Mouse (Mus musculus): ENCODE measurements at regions not wholly inside any gene's neighbourhood (a gene's known extent, or its start where the extent isn't known, plus 50 kb on each side); places are given as distances from the start of the nearest gene placed in this dataset.
"Not testable (repeated sequence)": the region's sequence is repeated elsewhere in the genome, so short reads cannot be mapped to it uniquely, and the experiment has no call there.

DNA sequence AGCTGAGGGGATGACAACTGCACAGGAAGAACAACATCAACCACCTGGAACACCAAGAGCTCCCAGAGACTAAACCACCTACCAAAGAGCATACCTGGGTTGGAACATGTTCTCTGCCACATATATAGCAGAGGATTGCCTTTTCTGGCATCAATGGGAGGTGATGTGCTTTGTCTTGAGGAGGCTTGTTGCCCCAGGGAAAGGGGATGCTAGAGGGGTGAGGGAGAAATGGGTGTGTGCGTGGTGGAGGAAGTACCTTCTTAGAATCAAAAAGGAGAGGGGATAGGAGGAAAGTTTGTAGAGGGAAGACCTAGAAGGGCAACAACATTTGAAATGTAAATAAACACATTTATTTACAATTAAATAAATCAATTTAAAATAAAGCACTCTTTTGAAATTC lies 358.5 kb upstream of the Pfkp start:
- Histone ChIP-seq H3K4me1 (ENCODE audit: insufficient read depth, low read depth, low read length) (no peaks in the 10 kb centered on the region), H3K4me3 (ENCODE audit: low read depth, low read length) (no peak overlapping the region), H3K27ac (ENCODE audit: low read length) (no peak overlapping the region), H3K36me3 (ENCODE audit: insufficient read depth, low read length) (no peaks in the 10 kb centered on the region), H3K9ac (replicated peaks; ENCODE audit: low read depth) (no peak overlapping the region), H3K27me3 (replicated peaks; ENCODE audit: insufficient read depth, low read length) (no peaks in the 10 kb centered on the region), H3K9me3 (ENCODE audit: low read length) (no peaks in the 10 kb centered on the region), H3K4me2 (replicated peaks; ENCODE audit: low read depth, low read length) (no peak overlapping the region)
- DNase-seq (ENCODE audit: low spot score) (no peak), ATAC-seq (no peak)
- WGBS, result 79% methylated on average over 1 of the region's 1 CpGs
- no peak for TF ChIP-seq EP300 (IDR thresholded peaks at IDR 0.05)
- TF ChIP-seq CTCF (IDR thresholded peaks at IDR 0.05), result no peak

DNA sequence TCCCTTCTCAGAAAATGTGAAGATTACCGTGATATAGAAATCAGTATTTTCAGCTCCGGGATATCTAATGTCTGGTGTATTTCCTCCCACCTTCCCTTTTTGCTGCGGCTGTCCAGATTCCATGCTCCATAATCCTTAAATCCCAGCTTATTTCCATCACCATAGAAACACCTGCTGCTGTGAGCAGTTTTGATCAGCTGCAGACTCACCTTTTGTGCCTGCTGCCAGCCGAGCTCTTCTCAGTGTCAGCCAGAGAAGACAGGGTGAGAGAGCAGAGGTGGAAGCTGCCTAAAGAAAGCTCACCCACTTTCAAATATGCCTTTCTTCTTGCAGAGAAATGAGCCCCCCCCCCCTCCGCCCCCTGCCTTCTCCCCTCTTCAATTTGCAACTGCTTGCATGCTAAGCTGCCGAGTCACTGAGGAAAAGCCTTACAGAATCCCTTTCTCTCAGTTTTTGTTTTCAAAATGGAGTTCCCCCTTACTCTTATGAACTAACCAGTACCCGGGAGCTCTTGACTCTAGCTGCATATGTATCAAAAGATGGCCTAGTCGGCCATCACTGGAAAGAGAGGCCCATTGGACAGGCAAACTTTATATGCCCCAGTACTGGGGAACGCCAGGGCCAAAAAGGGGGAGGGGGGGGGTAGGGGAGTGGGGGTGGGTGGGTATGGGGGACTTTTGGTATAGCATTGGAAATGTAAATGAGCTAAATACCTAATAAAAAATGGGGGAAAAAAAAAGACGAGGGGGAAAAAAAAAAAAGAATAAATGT lies 350.1 kb upstream of the Pfkp start:
- H3K9ac ChIP-seq (replicated peaks; ENCODE audit: low read depth); H3K9me3 ChIP-seq (ENCODE audit: low read length): not testable (repeated sequence)
- WGBS, result 54% methylated on average over 9 of the region's 10 CpGs

DNA sequence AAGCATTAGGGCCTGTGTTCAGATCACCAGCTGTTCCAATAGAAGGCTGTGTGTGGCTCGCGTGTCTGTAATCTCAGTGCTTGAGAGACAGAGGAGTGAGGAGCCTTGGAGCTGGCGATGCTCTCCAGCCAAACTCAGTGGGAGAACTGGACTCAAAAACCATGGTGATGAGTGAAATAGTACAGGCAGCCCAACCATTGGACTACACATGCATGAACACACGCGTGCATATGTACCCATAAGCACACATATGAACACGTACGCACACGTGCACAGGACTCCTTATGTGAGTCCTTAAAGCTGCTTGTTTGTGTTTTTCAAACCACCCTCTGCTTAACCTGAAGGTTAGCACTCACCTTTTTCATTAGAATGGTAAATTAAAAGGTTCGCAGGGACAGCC lies 349.5 kb upstream of the Pfkp start:
- H3K4me3 ChIP-seq (ENCODE audit: low read depth, low read length), result no peak overlapping the region
- WGBS, result 86% methylated on average over 9 of the region's 9 CpGs
- H3K27ac ChIP-seq (ENCODE audit: low read length), result no peak overlapping the region
- H3K9ac ChIP-seq (replicated peaks; ENCODE audit: low read depth), result no peak overlapping the region
- no peak for ATAC-seq
- H3K36me3 ChIP-seq (ENCODE audit: insufficient read depth, low read length), result no peaks in the 10 kb centered on the region
- H3K4me1 ChIP-seq (ENCODE audit: insufficient read depth, low read depth, low read length), result no peaks in the 10 kb centered on the region
- no peak for DNase-seq (ENCODE audit: low spot score)
- H3K4me2 ChIP-seq (replicated peaks; ENCODE audit: low read depth, low read length), result no peak overlapping the region
- TF ChIP-seq CTCF (IDR thresholded peaks at IDR 0.05) (no peak), EP300 (IDR thresholded peaks at IDR 0.05) (no peak)
- H3K27me3 ChIP-seq (replicated peaks; ENCODE audit: insufficient read depth, low read length), result no peaks in the 10 kb centered on the region
- H3K9me3 ChIP-seq (ENCODE audit: low read length), result no peaks in the 10 kb centered on the region

More for the DNA sequence above, 350.1 kb upstream of the Pfkp start:
- H3K27ac ChIP-seq (ENCODE audit: low read length); H3K4me1 ChIP-seq (ENCODE audit: insufficient read depth, low read depth, low read length); H3K4me3 ChIP-seq (ENCODE audit: low read depth, low read length); DNase-seq (ENCODE audit: low spot score); H3K4me2 ChIP-seq (replicated peaks; ENCODE audit: low read depth, low read length); H3K36me3 ChIP-seq (ENCODE audit: insufficient read depth, low read length); ATAC-seq; H3K27me3 ChIP-seq (replicated peaks; ENCODE audit: insufficient read depth, low read length): not testable (repeated sequence)

DNA sequence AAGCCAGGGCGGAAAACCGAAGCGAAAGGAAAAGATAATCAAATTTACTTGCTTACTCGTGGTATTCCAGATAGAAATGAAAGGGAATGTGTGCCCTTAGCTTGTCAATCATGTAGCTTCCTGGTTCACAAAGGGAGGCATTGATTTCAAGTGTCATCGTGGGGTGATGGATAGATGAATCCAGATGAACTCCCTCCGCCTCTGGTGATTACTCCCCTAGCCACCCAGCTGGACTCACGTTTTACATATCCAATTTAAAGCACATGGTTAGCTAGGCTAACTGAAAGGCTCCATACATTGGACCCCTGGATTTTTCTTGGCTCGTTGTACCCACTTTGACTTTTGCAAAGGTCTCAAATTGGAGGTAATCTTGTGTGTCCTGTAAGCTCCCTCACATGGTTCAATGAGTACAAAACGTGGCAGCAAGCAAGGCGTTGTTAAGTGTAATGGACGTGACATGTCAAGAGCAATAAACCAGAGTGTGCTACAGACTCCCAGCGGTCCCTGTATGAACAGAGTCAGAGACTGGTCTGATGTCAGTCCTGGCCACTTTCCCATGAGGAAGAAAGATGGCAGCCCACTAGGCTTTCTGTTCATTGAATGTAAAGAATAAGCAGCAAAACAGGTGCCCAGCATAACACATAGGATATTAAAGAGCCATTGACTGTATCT lies 343.9 kb upstream of the Pfkp start:
- no peaks in the 10 kb centered on the region for H3K9me3 ChIP-seq (ENCODE audit: low read length)
- TF ChIP-seq CTCF (IDR thresholded peaks at IDR 0.05) (no peak), EP300 (IDR thresholded peaks at IDR 0.05) (no peak)
- no peaks in the 10 kb centered on the region for H3K4me1 ChIP-seq (ENCODE audit: insufficient read depth, low read depth, low read length)
- H3K4me2 ChIP-seq (replicated peaks; ENCODE audit: low read depth, low read length), result no peak overlapping the region
- 67% methylated on average over 12 of the region's 12 CpGs for WGBS
- no peak overlapping the region for H3K4me3 ChIP-seq (ENCODE audit: low read depth, low read length)
- DNase-seq (ENCODE audit: low spot score), result no peak
- H3K36me3 ChIP-seq (ENCODE audit: insufficient read depth, low read length), result no peaks in the 10 kb centered on the region
- ATAC-seq, result no peak
- no peak overlapping the region for H3K27ac ChIP-seq (ENCODE audit: low read length)
- H3K27me3 ChIP-seq (replicated peaks; ENCODE audit: insufficient read depth, low read length), result no peaks in the 10 kb centered on the region
- H3K9ac ChIP-seq (replicated peaks; ENCODE audit: low read depth), result no peak overlapping the region

DNA sequence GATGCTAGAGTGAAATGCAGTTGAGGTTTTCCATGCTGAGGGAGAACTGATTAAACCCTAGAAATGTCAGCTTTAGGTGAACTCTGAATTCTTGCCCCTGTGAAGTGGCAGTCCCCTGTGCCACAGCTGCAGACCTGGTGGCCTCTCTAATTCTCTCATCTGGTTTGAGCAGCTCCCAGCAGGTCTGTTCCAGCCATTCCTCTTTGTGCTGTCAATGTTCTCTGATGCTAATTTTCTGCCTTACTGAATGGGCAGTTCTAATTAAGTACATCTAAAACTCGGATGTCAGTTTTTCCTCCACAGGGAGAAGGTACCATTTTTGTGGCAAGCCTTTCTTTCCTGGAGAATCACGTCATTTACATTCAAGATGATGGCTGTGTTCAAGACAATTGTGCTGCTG lies 343.1 kb upstream of the Pfkp start:
- Histone ChIP-seq H3K27ac (ENCODE audit: low read length) (no peak overlapping the region), H3K9me3 (ENCODE audit: low read length) (no peaks in the 10 kb centered on the region), H3K36me3 (ENCODE audit: insufficient read depth, low read length) (no peaks in the 10 kb centered on the region), H3K27me3 (replicated peaks; ENCODE audit: insufficient read depth, low read length) (no peaks in the 10 kb centered on the region), H3K4me3 (ENCODE audit: low read depth, low read length) (no peak overlapping the region), H3K9ac (replicated peaks; ENCODE audit: low read depth) (no peak overlapping the region), H3K4me2 (replicated peaks; ENCODE audit: low read depth, low read length) (no peak overlapping the region), H3K4me1 (ENCODE audit: insufficient read depth, low read depth, low read length) (no peaks in the 10 kb centered on the region)
- TF ChIP-seq CTCF (IDR thresholded peaks at IDR 0.05) (no peak), EP300 (IDR thresholded peaks at IDR 0.05) (no peak)
- 58% methylated on average over 2 of the region's 2 CpGs for WGBS
- DNase-seq (ENCODE audit: low spot score) (no peak), ATAC-seq (no peak)

DNA sequence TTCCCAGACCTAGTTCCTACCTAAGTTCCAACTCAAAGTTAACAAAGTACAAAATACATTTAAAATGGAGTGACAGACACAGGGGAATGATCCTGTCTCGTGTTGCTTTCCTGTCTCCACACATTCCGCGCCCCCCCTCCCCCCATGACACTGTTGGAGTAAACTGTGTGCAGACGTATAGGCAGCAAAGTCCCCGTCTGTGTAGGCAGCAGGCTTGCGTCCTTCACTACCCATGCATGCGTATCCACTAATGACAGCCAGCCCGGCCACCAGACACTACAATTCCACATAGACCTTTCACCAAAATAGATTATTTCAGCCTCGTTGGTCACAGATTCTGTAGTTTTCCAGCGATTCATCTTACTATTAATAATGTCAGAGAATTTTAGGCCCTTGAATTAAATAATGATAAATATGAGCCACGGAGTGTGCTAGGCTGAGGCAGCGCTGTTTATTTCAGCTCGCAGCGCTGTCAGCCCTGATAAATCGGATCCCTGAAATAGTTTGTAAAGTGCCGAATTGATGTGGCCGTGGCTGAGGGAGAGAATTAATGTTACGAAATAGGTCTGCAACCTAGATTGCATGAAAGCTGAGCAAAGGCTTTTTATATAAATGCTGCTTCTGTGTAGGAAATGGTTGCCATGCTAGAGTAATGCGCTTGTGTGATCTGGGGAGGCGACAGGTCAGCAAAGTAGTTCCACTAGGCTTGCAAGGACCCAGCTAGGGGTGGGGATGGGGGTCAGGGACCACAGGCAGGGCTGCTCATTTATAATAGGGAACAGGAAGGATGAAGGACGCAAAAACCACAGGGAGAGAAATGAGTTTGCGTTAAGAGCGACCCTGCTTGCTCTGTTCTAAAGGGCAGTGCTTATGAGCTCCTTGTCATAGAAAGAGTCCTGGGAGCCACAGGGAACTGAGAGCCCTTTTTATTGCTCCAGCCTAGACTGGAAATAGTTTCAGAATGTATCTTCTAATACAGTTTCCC lies 336.7 kb upstream of the Pfkp start:
- no peaks in the 10 kb centered on the region for H3K4me1 ChIP-seq (ENCODE audit: insufficient read depth, low read depth, low read length)
- no peak overlapping the region for H3K4me2 ChIP-seq (replicated peaks; ENCODE audit: low read depth, low read length)
- DNase-seq (ENCODE audit: low spot score), result no peak
- no peaks in the 10 kb centered on the region for H3K27me3 ChIP-seq (replicated peaks; ENCODE audit: insufficient read depth, low read length)
- H3K9me3 ChIP-seq (ENCODE audit: low read length), result no peaks in the 10 kb centered on the region
- H3K9ac ChIP-seq (replicated peaks; ENCODE audit: low read depth), result no peak overlapping the region
- WGBS, result 58% methylated on average over 23 of the region's 23 CpGs
- no peaks in the 10 kb centered on the region for H3K36me3 ChIP-seq (ENCODE audit: insufficient read depth, low read length)
- ATAC-seq, result no peak
- no peak overlapping the region for H3K4me3 ChIP-seq (ENCODE audit: low read depth, low read length)
- no peak overlapping the region for H3K27ac ChIP-seq (ENCODE audit: low read length)
- TF ChIP-seq EP300 (IDR thresholded peaks at IDR 0.05) (no peak), CTCF (IDR thresholded peaks at IDR 0.05) (no peak)

Data from lung, postnatal 0 days (tissue).